Mouse (Mus musculus) small intestine, adult 10 weeks (tissue): Measurements from ENCODE around the gene Cyb5d2. TPM values are rescaled to one million over a fixed set of nuclear protein-coding genes. Genes with fewer than 3 reads are reported as not detected.

Experiments used
- polyA plus RNA-seq: library from polyadenylated mRNA; stranded (reverse); fragments of 350-450 nt; fragmentation: Illumina TruSeq; extraction: RNeasy Lipid Tissue Mini Kit (QIAGEN cat#74804); gene quantifications from one replicate; pipeline ENCODE4 v1.2.3, GENCODE M21; 2014; ENCODE audit warnings: low replicate concordance

Gene Cyb5d2
- polyA plus RNA-seq: 10.0 TPM

DNA sequence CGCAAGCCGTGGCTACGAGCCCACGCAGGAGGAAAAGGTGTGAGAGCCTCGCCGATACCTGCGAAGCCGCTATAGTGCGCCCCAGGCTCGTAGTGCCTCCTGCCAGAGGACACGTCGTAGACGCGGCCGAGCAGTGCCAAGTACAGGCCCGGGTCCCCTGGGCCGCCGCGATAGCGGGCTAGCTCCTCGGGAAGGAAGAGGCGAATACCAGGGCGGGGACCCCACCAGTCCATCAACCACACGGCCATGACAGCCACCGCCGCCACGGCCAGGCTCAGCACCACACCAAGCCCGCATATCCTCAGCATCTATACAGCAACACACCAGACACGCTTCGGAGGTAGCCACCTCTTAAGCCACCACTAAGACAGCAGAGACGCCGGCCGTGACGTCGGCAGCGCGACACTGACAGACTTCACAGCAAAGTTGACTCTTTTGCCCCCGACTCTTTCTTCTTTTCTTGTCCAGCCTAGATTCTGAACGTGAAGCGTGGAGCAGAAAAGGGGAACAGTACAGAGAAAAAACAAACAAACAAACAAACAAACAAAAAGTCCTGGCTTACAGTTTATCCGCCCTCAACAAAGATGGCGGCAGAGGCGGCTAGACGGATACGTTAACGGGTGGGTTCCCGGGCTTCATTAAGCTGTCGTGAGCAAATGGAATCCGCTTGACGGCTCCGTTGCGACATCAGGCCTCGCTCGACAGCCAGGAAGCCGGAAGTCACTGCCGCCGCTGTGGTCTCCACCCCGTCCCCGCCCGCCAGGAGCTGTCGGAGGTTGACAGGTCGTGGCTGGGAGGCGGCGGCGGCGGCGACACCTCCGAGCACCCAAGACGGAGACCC, at the start of gene Cyb5d2, which contains the start of gene Zzef1:
TSS of gene Cyb5d2 (minus strand) at position 688 of the 841 bp plus-strand sequence.
TSS of gene Zzef1 (plus strand) at position 772 of the 841 bp plus-strand sequence.

Other genes with a start within 250 kb of the Cyb5d2 start
- not detected for gene Spns3, start 245.6 kb downstream of the Cyb5d2 start, polyA plus RNA-seq
- gene Ube2g1, start 188.9 kb downstream of the Cyb5d2 start, polyA plus RNA-seq: 132 TPM
- 39.9 TPM for gene Ankfy1, start 106.1 kb downstream of the Cyb5d2 start, polyA plus RNA-seq
- 38.1 TPM for gene Zzef1, start 84 bp upstream of the Cyb5d2 start, polyA plus RNA-seq
- gene Atp2a3, start 165.0 kb upstream of the Cyb5d2 start, polyA plus RNA-seq: 23.9 TPM
- 0.93 TPM for gene P2rx1, start 203.0 kb upstream of the Cyb5d2 start, polyA plus RNA-seq
- 0.33 TPM for gene Camkk1, start 222.9 kb upstream of the Cyb5d2 start, polyA plus RNA-seq